Mouse (Mus musculus) retina, postnatal 1 day (tissue): Measurements from ENCODE around the gene Polr2b.

ENCODE experiments used
- DNase-seq: peaks from one replicate; pipeline ENCODE4 v3.0.0-alpha.2; 2012

Gene Polr2b

GRCm38 (mm10) chr5:77366313-77366712, 56.4 kb downstream of the Polr2b start:
- no peak for DNase-seq

DNA sequence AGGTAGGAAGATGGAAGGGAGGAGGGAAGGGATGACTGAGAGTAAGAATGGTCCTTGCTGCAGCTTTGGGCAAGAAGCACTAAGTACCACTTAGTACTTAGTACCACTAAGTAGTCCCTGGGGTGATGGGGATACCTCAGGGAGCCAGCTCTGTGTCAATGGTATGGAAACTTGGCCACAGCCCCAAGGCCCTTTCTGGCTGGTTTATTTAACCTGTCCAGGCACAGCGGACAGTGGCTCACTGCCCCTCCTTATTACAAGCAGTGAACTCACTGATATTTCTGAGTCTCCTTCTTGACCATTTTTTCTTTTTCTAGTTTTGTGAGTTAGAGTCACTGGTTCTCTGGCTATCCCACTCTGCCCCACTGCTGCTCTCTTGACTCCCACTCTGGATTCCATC, 57.2 kb downstream of the Polr2b start:
- DNase-seq, result no peak

GRCm38 (mm10) chr5:77367682-77368081, 57.7 kb downstream of the Polr2b start:
- DNase-seq, result no peak

GRCm38 (mm10) chr5:77368194-77368593, 58.2 kb downstream of the Polr2b start:
- no peak for DNase-seq

- DNase-seq, result no peak
Measured at GRCm38 (mm10) chr5:77369394-77369793, 59.4 kb downstream of the Polr2b start.

- no peak for DNase-seq
Measured at GRCm38 (mm10) chr5:77370378-77370892, 60.5 kb downstream of the Polr2b start.

DNA sequence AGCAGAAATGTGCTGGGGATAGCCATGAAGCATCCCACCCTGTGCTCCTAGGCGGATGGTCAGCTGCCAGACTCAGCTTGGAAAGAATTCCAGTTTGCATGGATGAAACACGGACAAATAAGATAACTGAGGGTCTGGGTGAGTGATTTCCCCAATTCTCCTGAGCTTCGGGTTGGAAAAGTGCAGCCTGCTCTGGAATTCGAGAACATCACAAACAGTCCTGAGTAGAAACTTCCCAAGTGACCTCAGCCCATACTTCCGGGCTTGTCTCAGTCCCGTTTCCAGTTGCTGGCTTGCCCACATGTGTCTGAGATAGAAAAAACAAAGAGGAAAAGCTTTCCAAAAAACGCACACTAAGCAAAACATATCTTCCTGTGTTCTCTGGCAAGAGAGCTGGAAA, 62.3 kb downstream of the Polr2b start:
- DNase-seq, result no peak

- peak; percentile 39 for DNase-seq
Measured at GRCm38 (mm10) chr5:77372778-77373177, 62.8 kb downstream of the Polr2b start.

GRCm38 (mm10) chr5:77374945-77375344, 65.0 kb downstream of the Polr2b start:
- no peak for DNase-seq

DNA sequence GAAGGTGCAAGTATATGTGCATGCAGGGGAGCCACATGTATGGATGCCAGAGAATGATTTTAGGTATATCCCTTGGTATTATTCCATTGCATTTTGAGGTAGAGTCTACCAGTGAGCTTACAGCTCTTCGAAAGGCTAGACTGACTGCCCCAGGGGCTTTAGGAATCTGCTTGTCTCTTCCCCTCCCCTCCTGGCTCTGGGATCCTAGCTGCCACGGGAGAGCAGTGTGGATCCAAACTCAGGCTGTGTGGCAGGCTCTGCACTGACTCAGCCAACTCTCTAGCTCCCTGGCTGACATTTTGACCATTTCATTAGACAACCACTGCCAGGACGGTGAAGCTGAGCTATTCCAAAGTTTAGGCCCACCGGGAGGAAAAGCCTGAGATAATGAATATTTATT, 65.6 kb downstream of the Polr2b start:
- DNase-seq, result no peak

DNA sequence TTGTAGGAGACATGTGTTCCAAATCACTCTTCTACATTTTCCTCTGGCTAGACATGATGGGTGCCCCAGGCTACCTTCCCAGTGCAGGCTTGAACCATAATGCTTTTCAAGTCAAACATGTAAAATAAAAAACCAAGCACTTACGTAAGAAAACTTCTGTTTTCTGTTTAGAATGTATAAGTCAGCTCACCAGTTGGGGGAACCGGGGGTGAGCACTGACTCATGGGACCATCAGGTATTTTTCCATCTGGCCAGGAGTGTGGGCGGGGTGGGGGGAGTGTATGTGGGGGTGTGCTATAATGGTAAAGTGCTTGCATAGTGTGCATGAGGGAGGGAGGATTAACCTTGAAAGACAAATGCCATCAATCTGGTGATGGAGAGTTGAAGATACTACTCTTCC, 68.1 kb downstream of the Polr2b start:
- DNase-seq, result no peak

- peak; percentile 64 for DNase-seq
Measured at GRCm38 (mm10) chr5:77379434-77380135, 69.6 kb downstream of the Polr2b start.

DNA sequence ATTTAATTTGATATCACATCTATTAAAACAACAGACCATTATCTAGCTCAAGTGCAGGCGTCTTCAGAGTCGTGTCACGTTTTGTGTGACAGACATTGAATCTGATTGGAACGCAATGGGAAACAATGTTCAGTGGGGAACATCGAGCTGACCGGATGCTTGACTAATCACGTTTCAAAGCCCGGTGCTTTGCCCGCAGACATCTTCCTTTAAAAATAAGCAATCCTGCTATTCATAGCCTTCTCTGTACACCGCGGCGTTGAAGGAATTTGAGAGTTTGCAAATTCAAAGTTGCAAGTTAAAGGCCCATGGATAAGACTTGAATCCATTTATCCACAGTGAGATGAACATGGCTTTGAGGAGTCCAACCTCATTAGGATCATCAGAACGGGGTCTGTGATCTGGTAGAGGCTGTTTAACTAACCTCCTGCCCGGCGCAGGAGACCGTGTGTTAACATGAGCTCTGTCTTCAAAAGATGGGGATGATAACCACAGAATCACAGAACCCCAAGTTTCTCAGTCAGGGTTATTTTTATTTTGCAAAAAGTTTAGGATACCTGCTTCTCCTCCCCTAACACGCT, 70.5 kb downstream of the Polr2b start:
- DNase-seq, result peak; percentile 88

DNA sequence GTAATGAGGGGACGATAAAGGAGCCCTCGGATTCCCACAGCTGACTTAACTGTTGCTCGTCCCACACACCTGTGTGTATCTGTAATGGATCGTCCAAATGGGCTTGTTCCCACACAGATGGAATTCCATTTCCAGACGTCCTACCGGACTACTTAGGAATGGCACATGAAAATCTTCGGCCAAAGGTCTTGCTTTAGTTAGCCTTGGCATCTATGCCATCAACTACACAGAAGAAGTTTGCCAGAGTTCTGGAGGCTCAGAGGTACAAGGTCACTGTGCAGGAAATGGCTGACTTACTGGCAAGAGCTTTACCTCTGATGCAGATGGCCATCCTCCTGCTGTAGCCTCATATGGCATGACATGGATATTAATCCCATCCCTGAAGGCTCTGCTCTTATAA, 71.3 kb downstream of the Polr2b start:
- no peak for DNase-seq

DNA sequence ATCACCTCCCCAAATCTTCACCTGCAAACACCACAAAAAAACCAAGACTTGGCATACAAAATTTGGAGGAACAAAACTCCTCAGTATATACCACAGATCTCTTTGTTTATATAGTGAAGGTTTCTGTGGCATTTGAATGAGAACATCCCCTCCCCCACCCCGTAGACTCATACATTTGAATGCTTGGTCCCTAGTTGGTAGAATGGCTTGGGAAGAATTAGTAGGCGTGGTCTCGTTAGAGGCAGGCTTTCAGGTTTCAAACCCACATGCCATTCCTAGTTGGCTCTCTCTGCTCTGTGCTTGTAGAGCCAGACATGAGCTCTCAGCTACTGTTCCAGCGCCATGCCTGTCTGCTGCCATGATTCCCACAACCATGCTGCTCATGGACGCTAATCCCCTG, 71.7 kb downstream of the Polr2b start:
- peak; percentile 21 for DNase-seq

DNA sequence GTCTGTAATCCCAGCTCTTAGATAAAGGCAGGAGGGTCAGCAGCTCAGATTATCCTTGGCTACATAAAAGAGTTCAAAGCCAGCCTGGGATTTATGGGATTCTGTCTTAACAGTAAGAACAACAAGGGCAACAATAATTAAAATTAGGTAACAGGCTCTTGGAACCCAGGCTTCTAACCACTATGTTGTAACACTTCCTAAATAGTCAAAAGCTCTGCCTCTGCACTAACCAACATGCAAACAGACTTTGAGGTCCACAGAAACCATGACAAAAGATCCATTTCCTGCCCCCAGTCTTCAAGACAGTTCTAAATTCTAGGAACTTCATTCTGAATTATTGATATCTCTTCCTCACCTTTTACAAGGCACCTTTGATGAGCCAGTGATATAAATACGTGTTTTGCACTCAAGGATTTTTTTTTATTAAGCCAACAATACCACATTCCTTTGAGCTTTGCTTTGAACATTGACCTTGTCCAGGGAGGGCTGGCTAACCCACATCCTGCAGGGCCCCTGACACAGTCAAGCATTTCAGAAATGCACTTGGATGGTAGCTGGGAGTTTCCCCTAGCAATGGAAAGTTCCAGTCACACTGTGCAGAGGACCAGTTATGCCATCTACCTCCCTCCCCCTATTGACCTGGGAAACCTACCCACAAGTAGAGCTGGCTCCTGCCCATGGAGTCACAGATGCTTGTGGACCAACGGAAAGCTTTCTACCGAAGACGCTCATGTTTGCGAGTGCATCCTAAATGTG, 74.0 kb downstream of the Polr2b start:
- no peak for DNase-seq

- DNase-seq, result no peak
Measured at GRCm38 (mm10) chr5:77384724-77385123, 74.8 kb downstream of the Polr2b start.

GRCm38 (mm10) chr5:77385221-77385620, 75.3 kb downstream of the Polr2b start:
- no peak for DNase-seq

GRCm38 (mm10) chr5:77385900-77386595, 76.1 kb downstream of the Polr2b start:
- DNase-seq, result no peak

DNA sequence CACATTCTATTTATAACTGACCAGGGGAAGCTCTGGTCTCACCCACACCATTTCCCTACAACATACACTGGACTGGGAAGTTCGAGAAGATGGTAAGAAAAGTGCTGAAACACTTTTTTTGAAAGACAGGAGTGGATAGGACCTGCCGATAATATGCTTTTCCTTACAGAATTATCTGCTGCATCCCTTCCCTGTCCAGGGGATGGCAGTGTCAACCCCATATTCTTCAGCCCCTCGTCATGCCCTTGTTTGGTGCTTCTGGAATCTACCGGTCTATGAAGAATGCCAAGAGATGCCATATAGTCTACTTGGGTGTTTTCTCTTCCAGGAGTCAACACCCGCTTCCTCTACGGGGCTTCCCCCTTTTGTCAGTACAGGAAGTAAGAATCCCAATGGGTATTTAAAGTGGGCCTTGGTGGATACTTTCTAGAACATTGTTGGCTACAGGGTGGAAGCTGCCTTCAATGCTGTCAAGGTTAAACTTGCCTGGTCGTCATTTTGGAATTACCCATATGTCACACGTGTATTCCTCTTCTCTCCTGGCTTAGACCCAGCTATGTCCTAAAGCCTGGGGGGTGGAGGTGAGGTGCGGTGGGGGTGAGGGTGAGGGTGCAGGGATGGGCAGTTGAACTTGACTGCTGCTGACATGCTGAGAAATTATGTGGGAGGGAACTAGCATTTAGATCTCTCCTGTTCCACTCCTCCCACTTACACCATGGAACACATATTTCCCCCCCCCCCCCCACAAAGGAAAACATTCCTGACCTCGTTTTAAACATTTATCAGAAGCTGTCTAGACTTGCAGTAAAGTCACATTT, 76.9 kb downstream of the Polr2b start:
- DNase-seq, result no peak

GRCm38 (mm10) chr5:77387414-77387704, 77.4 kb downstream of the Polr2b start:
- no peak for DNase-seq

- DNase-seq, result no peak
Measured at GRCm38 (mm10) chr5:77388359-77388758, 78.4 kb downstream of the Polr2b start.

GRCm38 (mm10) chr5:77390272-77390671, 80.3 kb downstream of the Polr2b start:
- no peak for DNase-seq
